26 mouse cellular contexts compared by ENCODE assay signal in the genomic region with DNA sequence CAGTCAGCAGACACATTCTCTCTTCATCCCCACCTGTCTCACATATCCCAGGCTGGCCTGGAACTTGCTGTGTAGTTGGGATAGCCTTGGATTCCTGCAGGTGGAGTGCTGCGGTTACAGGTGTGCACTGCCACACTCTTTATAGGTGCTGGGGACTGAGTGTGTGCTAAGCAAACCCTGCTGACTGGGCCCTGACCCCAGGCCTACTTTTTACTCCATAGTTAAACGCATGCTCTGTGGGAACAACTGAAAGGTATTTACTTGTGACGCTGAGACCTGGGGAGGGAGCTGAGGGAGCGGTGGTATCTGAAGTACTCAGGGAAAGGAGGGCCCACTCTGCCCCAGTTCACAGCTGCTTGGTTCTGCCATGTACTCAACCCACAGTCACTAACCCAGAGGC.
"Had no signal": no experiment of that assay in that cellular context is flagged by ENCODE, and none has a peak within 500 bp of the region (broad histone marks: within the 10 kb centered on the region; RNA-seq: fewer than 3 reads in every experiment).

No protein-coding gene starts in this region.

- H3K9me3 ChIP-seq: heart, embryonic 13.5 days; hindbrain, embryonic 10.5 days; hindbrain, embryonic 12.5 days; intestine, embryonic 15.5 days; limb, embryonic 10.5 days; limb, embryonic 12.5 days; liver, embryonic 12.5 days; liver, embryonic 15.5 days had no signal

- H3K4me2 ChIP-seq: heart, embryonic 13.5 days; hindbrain, embryonic 12.5 days; hindbrain, embryonic 14.5 days; intestine, embryonic 15.5 days; limb, embryonic 12.5 days; liver, embryonic 12.5 days; liver, embryonic 15.5 days had no signal

- ATAC-seq: forebrain, postnatal 0 days; hindbrain, embryonic 16.5 days; inflammation-experienced regulatory T-cells, adult 6 months; intestine, embryonic 15.5 days; intestine, postnatal 0 days; liver, embryonic 12.5 days had no signal

- H3K9ac ChIP-seq: forebrain, postnatal 0 days; heart, embryonic 13.5 days; hindbrain, embryonic 12.5 days; hindbrain, embryonic 14.5 days; intestine, embryonic 15.5 days; limb, embryonic 12.5 days; liver, embryonic 12.5 days; liver, embryonic 15.5 days had no signal

- H3K4me3 ChIP-seq: heart, adult 2 months; heart, embryonic 13.5 days; hindbrain, embryonic 10.5 days; hindbrain, embryonic 12.5 days; intestine, embryonic 15.5 days; layer of hippocampus, adult 2 months; left cerebral cortex, adult 2 months; limb, embryonic 10.5 days; limb, embryonic 12.5 days; liver, embryonic 12.5 days; liver, embryonic 15.5 days had no signal

- DNase-seq: forebrain, postnatal 0 days; gastrocnemius, postnatal 14 days; gastrocnemius, postnatal 36 days; heart, adult 2 months; heart, postnatal 10 days; heart, postnatal 4 days; kidney, adult 18-20 months; kidney, adult 8-10 months; kidney, postnatal 10 days; kidney, postnatal 25 days; kidney, postnatal 4 days; liver had no signal

- H3K27ac ChIP-seq: heart, adult 2 months; heart, embryonic 13.5 days; hindbrain, embryonic 10.5 days; hindbrain, embryonic 12.5 days; hindbrain, embryonic 14.5 days; intestine, embryonic 15.5 days; layer of hippocampus, adult 2 months; left cerebral cortex, adult 2 months; limb, embryonic 10.5 days; limb, embryonic 12.5 days; liver, embryonic 12.5 days; liver, embryonic 15.5 days had no signal

- H3K4me1 ChIP-seq: hindbrain, embryonic 12.5 days; limb, embryonic 12.5 days had no signal

- H3K27me3 ChIP-seq: heart, embryonic 13.5 days; hindbrain, embryonic 12.5 days; intestine, embryonic 15.5 days; limb, embryonic 12.5 days; liver, embryonic 12.5 days; liver, embryonic 15.5 days had no signal
